Mouse (Mus musculus) urinary bladder, adult 2 months (tissue): ENCODE data around the gene Srpk2. TPM values are rescaled to one million over a fixed set of nuclear protein-coding genes. Genes with fewer than 3 reads are reported as not detected.
A peak's percentile ranks its signal among the peaks of the same experiment; 100 is the strongest.
"Not testable (repeated sequence)": the region's sequence is repeated elsewhere in the genome, so short reads cannot be mapped to it uniquely, and the experiment has no call there.

Source experiments
- DNase-seq: peaks from one replicate; pipeline ENCODE4 v3.0.0; 2022; ENCODE audit warnings: low spot score
- polyA plus RNA-seq: library from polyadenylated mRNA; depleted of rRNA; stranded (reverse); fragments of >200 nt; gene quantifications from 2 replicates; pipeline ENCODE4 v1.2.3, GENCODE M21; 2012; rRNA removed

Srpk2 gene
- polyA plus RNA-seq = 27.4 and 31.0 TPM in 2 replicates

- no peak for DNase-seq
Measured at GRCm38 (mm10) chr5:23684517-23684916, at the start of gene Srpk2. TSS of gene Srpk2 (minus strand) at chr5:23684617.

- no peak for DNase-seq
Measured at GRCm38 (mm10) chr5:23721956-23722355, 37.5 kb upstream of the Srpk2 start.

- DNase-seq = no peak
Measured at GRCm38 (mm10) chr5:23718881-23719328, 34.5 kb upstream of the Srpk2 start.

GRCm38 (mm10) chr5:23718182-23718534 is 33.7 kb upstream of the Srpk2 start:
- no peak for DNase-seq

- no peak for DNase-seq
Measured at GRCm38 (mm10) chr5:23717469-23718181, 33.2 kb upstream of the Srpk2 start.

GRCm38 (mm10) chr5:23713401-23714335 is 29.3 kb upstream of the Srpk2 start:
- no peak for DNase-seq

GRCm38 (mm10) chr5:23712130-23713001 is 27.9 kb upstream of the Srpk2 start:
- DNase-seq = peak; percentile 62

GRCm38 (mm10) chr5:23711671-23712129 is 27.3 kb upstream of the Srpk2 start:
- not testable (repeated sequence) for DNase-seq

GRCm38 (mm10) chr5:23711244-23711643 is 26.8 kb upstream of the Srpk2 start:
- DNase-seq = no peak

- no peak for DNase-seq
Measured at GRCm38 (mm10) chr5:23709661-23710060, 25.2 kb upstream of the Srpk2 start.

GRCm38 (mm10) chr5:23706601-23707597 is 22.5 kb upstream of the Srpk2 start:
- not testable (repeated sequence) for DNase-seq

GRCm38 (mm10) chr5:23697457-23697856 is 13.0 kb upstream of the Srpk2 start:
- no peak for DNase-seq

- no peak for DNase-seq
Measured at GRCm38 (mm10) chr5:23683431-23683830, 986 bp downstream of the Srpk2 start.

- DNase-seq = no peak
Measured at GRCm38 (mm10) chr5:23679006-23679405, 5.4 kb downstream of the Srpk2 start.

- no peak for DNase-seq
Measured at GRCm38 (mm10) chr5:23677883-23678282, 6.5 kb downstream of the Srpk2 start.

GRCm38 (mm10) chr5:23677072-23677453 is 7.4 kb downstream of the Srpk2 start:
- no peak for DNase-seq

- DNase-seq = peak; percentile 28
Measured at GRCm38 (mm10) chr5:23676156-23677071, 8.0 kb downstream of the Srpk2 start.

- peak; percentile 44 for DNase-seq
Measured at GRCm38 (mm10) chr5:23675499-23676155, 8.8 kb downstream of the Srpk2 start.
